Mouse (Mus musculus) subcutaneous adipose tissue, adult 2 months (tissue): ENCODE results near the gene Scgb1b19. TPM values are rescaled to one million over a fixed set of nuclear protein-coding genes. Genes with fewer than 3 reads are reported as not detected.

Experiments used
- polyA plus RNA-seq: library from polyadenylated mRNA; depleted of rRNA; stranded (reverse); fragments of >200 nt; gene quantifications from 2 replicates; pipeline ENCODE4 v1.2.3, GENCODE M21; 2012; ENCODE audit warnings: low replicate concordance; rRNA removed

Scgb1b19 gene
- not detected in 2 replicates for polyA plus RNA-seq

GRCm38 (mm10) chr7:33286991-33287390, at the start of gene Scgb1b19:
Gene Scgb1b19 (plus strand): TSS chr7:33287291.

GRCm38 (mm10) chr7:33280238-33280637, 6.9 kb upstream of the Scgb1b19 start, which contains the start of gene Scgb2b19:
Gene Scgb2b19 (minus strand): TSS chr7:33280338.

Other genes with a start within 250 kb of the Scgb1b19 start
- gene Scgb2b17, start 230.7 kb upstream of the Scgb1b19 start, polyA plus RNA-seq, result not detected in 2 replicates
- gene Scgb1b17, start 223.8 kb upstream of the Scgb1b19 start, polyA plus RNA-seq, result not detected in 2 replicates
- gene Scgb2b18, start 113.4 kb upstream of the Scgb1b19 start, polyA plus RNA-seq, result not detected in 2 replicates
- gene Scgb1b18, start 101.7 kb upstream of the Scgb1b19 start, polyA plus RNA-seq, result not detected in 2 replicates
- not detected in 2 replicates for gene Scgb2b19, start 7.0 kb upstream of the Scgb1b19 start, polyA plus RNA-seq
- gene Scgb2b20, start 79.0 kb downstream of the Scgb1b19 start, polyA plus RNA-seq, result not detected in 2 replicates
- gene Scgb1b20, start 85.9 kb downstream of the Scgb1b19 start, polyA plus RNA-seq, result not detected in 2 replicates
- gene Scgb2b21, start 233.2 kb downstream of the Scgb1b19 start, polyA plus RNA-seq, result not detected in 2 replicates